Mouse (Mus musculus) heart, embryonic 10.5 days (tissue): ENCODE data around the gene Rec114. TPM values are rescaled to one million over a fixed set of nuclear protein-coding genes. Genes with fewer than 3 reads are reported as not detected.

ENCODE experiments used
- DNase-seq: peaks from one replicate; pipeline ENCODE4 v3.0.0-alpha.2; 2017; ENCODE audit warnings: low spot score
- H3K27ac ChIP-seq: fragments of 300-500 bp; sonication (generic); 2 replicates; pipeline ENCODE4 v1.5.1; 2016; ENCODE audit warnings: mild to moderate bottlenecking
- H3K27me3 ChIP-seq: fragments of 300-500 bp; sonication (generic); 2 replicates; pipeline ENCODE4 v1.6.1; 2016; ENCODE audit warnings: mild to moderate bottlenecking; ENCODE audit not compliant: poor library complexity, insufficient read depth, severe bottlenecking
- H3K36me3 ChIP-seq: fragments of 300-500 bp; sonication (generic); 2 replicates; pipeline ENCODE4 v1.6.1; 2016; ENCODE audit warnings: mild to moderate bottlenecking, moderate library complexity
- H3K4me1 ChIP-seq: fragments of 300-500 bp; sonication (generic); 2 replicates; pipeline ENCODE4 v1.6.1; 2016; ENCODE audit warnings: mild to moderate bottlenecking
- H3K4me3 ChIP-seq: fragments of 300-500 bp; sonication (generic); 2 replicates; pipeline ENCODE4 v1.5.1; 2016; ENCODE audit warnings: mild to moderate bottlenecking, moderate library complexity
- H3K9me3 ChIP-seq: fragments of 300-500 bp; sonication (generic); 2 replicates; pipeline ENCODE4 v1.6.1; 2016; ENCODE audit warnings: mild to moderate bottlenecking, moderate library complexity
- whole genome bisulfite sequencing: fragments of 180-500 bp; shearing (Covaris S2); methylation state at CpG from one replicate; pipeline ENCODE4 v1.1.7; 2016; 5-methylcytosine and 5-hydroxymethylcytosine counted together
- polyA plus RNA-seq: library from polyadenylated mRNA; unstranded; fragments of >200 nt; fragmentation: Nextera tagmentation; extraction: Ambion mirVana; gene quantifications from 2 replicates; pipeline ENCODE4 v1.2.1, GENCODE M21; 2016

Rec114 gene
- polyA plus RNA-seq, 1 experiment from 2014 or later = 11.6 TPM

DNA sequence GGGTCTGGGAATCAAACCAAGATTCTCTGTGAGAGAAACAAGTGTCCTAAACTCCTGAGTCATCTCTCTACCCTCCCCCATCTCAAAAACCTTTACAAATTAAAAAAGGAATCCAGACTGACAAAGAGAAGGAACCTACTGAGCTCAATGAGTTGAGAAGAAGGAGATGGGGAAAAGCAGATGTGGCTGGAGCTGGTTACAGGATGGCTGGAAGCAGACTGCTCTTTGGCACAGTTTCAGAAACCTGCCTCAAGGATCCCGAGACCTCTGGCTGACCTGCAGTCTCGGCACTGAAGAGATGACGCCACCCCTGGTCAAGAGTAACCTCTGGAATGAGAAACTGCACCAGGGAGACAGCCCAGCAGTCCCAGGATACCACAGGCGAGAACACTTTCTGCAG, 71.3 kb downstream of the Rec114 start:
- WGBS = 30% methylated on average over 4 of the region's 4 CpGs

DNA sequence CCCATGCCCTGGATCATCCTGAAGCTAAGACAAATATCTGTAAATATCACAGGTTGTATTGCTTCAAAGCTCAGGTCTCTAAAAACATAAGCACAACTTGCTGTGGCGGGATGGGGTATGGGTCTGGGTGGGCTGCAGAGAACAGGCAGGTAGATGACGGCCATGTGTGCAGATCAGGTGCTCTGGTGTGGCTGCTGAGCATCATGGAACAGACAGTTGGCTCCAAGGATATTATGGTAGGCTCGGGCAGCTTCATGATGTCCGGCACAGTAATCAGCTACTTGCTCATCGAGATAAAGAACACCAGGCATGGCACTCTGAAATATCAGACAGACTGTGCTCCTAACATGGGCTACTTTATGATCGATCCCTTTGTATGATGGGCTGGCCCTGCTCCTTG, 73.9 kb downstream of the Rec114 start:
- H3K4me3 ChIP-seq = no peak overlapping the region
- peaks cover 9% of the 10 kb centered on the region for H3K36me3 ChIP-seq
- H3K27me3 ChIP-seq = no peaks in the 10 kb centered on the region
- WGBS = 86% methylated on average over 6 of the region's 6 CpGs
- no peak for DNase-seq
- no peaks in the 10 kb centered on the region for H3K9me3 ChIP-seq
- H3K4me1 ChIP-seq = peaks cover 24% of the 10 kb centered on the region
- no peak overlapping the region for H3K27ac ChIP-seq

More for the DNA sequence above, 71.3 kb downstream of the Rec114 start:
- no peaks in the 10 kb centered on the region for H3K27me3 ChIP-seq
- peaks cover 32% of the 10 kb centered on the region for H3K4me1 ChIP-seq
- DNase-seq = no peak
- no peak overlapping the region for H3K27ac ChIP-seq
- no peak overlapping the region for H3K4me3 ChIP-seq
- no peaks in the 10 kb centered on the region for H3K36me3 ChIP-seq
- H3K9me3 ChIP-seq = no peaks in the 10 kb centered on the region

DNA sequence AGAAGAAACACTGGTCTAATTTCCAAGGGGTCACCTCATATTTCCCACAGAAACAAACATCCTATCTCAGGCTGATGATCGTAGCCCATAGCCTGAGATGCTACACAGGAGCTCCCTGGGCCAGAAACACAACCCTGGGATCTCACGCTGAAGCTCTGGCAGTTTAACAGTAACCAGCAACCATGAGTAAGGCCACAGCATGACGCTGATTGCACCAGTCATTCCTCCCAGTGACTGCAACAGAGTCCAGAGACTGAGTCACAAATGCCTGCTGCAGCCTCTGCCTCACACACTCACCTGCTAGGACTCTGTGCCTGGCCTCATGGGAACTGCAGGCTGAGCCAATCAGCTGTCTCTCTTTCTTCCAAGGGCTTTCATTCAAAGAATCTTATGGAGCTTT, 74.7 kb downstream of the Rec114 start:
- H3K36me3 ChIP-seq = peaks cover 14% of the 10 kb centered on the region
- peak overlapping the region; percentile 42; the same call in 1 of the 2 replicates for H3K27ac ChIP-seq
- no peak for DNase-seq
- no peak overlapping the region for H3K4me3 ChIP-seq
- no peaks in the 10 kb centered on the region for H3K9me3 ChIP-seq
- peaks cover 22% of the 10 kb centered on the region for H3K4me1 ChIP-seq
- 56% methylated on average over 3 of the region's 3 CpGs for WGBS
- no peaks in the 10 kb centered on the region for H3K27me3 ChIP-seq

- H3K4me3 ChIP-seq = no peak overlapping the region
- peaks cover 20% of the 10 kb centered on the region for H3K36me3 ChIP-seq
- H3K4me1 ChIP-seq = peaks cover 22% of the 10 kb centered on the region
- H3K27ac ChIP-seq = peak overlapping the region; percentile 67
- H3K9me3 ChIP-seq = no peaks in the 10 kb centered on the region
- DNase-seq = no peak
- no peaks in the 10 kb centered on the region for H3K27me3 ChIP-seq
- 84% methylated on average over 3 of the region's 3 CpGs for WGBS
Measured at GRCm38 (mm10) chr9:58668171-58668570, 75.6 kb downstream of the Rec114 start.

GRCm38 (mm10) chr9:58667244-58667643, 76.5 kb downstream of the Rec114 start:
- Histone ChIP-seq H3K4me3 (no peak overlapping the region), H3K27ac (no peak overlapping the region), H3K4me1 (peaks cover 14% of the 10 kb centered on the region), H3K27me3 (no peaks in the 10 kb centered on the region), H3K9me3 (no peaks in the 10 kb centered on the region), H3K36me3 (peaks cover 30% of the 10 kb centered on the region)
- 74% methylated on average over 9 of the region's 9 CpGs for WGBS
- no peak for DNase-seq

DNA sequence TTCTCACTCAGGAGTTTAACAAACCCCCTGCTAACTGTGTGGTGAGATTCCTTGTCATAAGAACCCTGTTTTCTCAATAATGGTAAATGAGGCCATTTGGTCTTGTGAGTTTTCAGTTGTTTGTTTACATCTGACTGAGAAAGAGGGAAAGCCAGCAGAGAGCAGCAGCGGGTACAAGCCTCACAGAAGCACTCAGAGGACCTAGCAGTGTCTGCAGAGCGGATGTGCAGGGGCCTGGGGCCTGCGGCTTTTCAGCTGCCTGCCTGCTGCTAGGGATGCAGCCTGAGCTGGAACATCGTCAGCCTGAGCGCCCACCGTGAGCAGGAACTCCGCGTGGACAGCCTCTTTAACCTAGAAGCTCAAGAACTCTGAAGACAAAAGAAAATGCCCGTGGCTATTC, 77.6 kb downstream of the Rec114 start:
- Histone ChIP-seq H3K4me3 (no peak overlapping the region), H3K4me1 (peaks cover 14% of the 10 kb centered on the region), H3K36me3 (peaks cover 37% of the 10 kb centered on the region), H3K9me3 (no peaks in the 10 kb centered on the region), H3K27ac (peak overlapping the region; percentile 52; the same call in 1 of the 2 replicates), H3K27me3 (no peaks in the 10 kb centered on the region)
- DNase-seq = no peak
- WGBS = 46% methylated on average over 9 of the region's 9 CpGs

- Histone ChIP-seq H3K4me1 (peaks cover 14% of the 10 kb centered on the region), H3K4me3 (no peak overlapping the region), H3K27ac (no peak overlapping the region), H3K9me3 (no peaks in the 10 kb centered on the region), H3K36me3 (peaks cover 37% of the 10 kb centered on the region), H3K27me3 (no peaks in the 10 kb centered on the region)
- DNase-seq = no peak
- 81% methylated on average over 9 of the region's 9 CpGs for WGBS
Measured at GRCm38 (mm10) chr9:58665492-58665891, 78.3 kb downstream of the Rec114 start.

DNA sequence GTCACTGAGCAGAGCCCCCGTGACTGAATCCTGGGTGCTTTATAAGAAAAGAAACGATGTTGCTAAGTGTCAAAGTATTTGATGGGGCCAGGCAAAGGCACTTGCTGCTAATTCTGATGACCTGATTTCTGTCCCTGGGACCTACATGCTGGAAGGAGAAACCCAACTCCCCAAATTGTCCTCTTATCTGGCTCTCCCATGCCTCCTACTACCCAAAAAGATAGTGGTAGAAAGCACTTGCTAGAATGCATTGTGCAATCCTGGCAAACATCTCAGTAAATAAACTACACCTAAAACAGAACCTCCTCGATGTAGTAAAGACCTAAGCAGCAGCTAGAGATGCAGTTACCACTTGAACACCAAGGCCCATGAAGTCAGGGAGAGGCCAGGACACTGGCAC, 81.0 kb downstream of the Rec114 start:
- H3K4me1 ChIP-seq = peaks cover 25% of the 10 kb centered on the region
- peak overlapping the region; percentile 49; the same call in 1 of the 2 replicates for H3K27ac ChIP-seq
- 74% methylated on average over 3 of the region's 3 CpGs for WGBS
- DNase-seq = no peak
- no peak overlapping the region for H3K4me3 ChIP-seq
- no peaks in the 10 kb centered on the region for H3K27me3 ChIP-seq
- H3K9me3 ChIP-seq = no peaks in the 10 kb centered on the region
- peaks cover 53% of the 10 kb centered on the region for H3K36me3 ChIP-seq

GRCm38 (mm10) chr9:58662007-58662406, 81.8 kb downstream of the Rec114 start:
- Histone ChIP-seq H3K27me3 (no peaks in the 10 kb centered on the region), H3K9me3 (no peaks in the 10 kb centered on the region), H3K36me3 (peaks cover 54% of the 10 kb centered on the region), H3K4me1 (peaks cover 27% of the 10 kb centered on the region), H3K27ac (no peak overlapping the region), H3K4me3 (no peak overlapping the region)
- WGBS = 90% methylated on average over 4 of the region's 4 CpGs
- DNase-seq = no peak

DNA sequence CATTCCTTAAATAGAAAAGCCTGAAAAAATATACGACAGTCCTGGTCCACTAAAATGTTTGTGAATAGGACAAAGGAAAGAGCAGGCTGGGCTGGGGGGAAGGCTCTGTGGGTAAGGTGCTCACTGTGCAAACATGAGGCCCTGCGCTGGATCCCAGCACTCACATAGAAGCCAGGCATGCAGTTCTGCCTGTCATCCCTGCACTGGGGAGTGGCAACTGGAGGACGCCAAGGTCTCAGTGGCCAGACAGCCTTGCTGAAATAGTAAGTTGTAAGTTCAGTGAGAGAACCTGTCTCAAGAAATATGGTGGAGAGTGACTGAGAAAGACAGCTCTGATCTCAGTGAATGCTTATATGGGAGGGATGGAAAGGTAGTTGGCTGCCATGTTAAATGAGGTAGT, 83.1 kb downstream of the Rec114 start:
- no peak for DNase-seq
- Histone ChIP-seq H3K27ac (peak overlapping the region; percentile 59; the same call in 1 of the 2 replicates), H3K27me3 (no peaks in the 10 kb centered on the region), H3K4me1 (peaks cover 29% of the 10 kb centered on the region), H3K9me3 (no peaks in the 10 kb centered on the region), H3K36me3 (peaks cover 57% of the 10 kb centered on the region), H3K4me3 (no peak overlapping the region)
- WGBS = 89% methylated on average over 3 of the region's 3 CpGs

GRCm38 (mm10) chr9:58659989-58660388, 83.8 kb downstream of the Rec114 start:
- 69% methylated on average over 9 of the region's 9 CpGs for WGBS
- Histone ChIP-seq H3K27me3 (no peaks in the 10 kb centered on the region), H3K36me3 (peaks cover 52% of the 10 kb centered on the region), H3K27ac (peak overlapping the region; percentile 85), H3K4me1 (peaks cover 29% of the 10 kb centered on the region), H3K4me3 (no peak overlapping the region), H3K9me3 (no peaks in the 10 kb centered on the region)
- peak; percentile 90 for DNase-seq

DNA sequence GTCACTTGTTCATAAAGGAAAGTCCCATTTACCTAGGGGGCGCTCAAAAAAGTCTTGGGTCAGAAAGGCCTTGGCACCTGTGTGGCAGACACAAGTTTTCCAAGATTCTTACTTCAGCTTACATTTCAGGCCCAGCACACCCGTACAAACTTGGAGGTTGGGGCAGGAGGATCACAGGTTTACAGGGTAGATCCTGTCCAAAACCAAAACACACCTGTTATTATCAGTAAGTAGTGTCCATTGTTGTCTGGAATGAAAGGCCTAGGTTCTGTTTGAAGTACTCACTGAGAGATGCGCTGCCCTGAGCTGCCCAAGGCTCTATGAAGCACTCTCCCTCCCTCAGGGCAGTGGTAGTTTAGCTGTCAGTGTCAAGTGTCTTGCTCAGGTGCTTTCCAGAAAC, 84.4 kb downstream of the Rec114 start:
- Histone ChIP-seq H3K36me3 (peaks cover 49% of the 10 kb centered on the region), H3K4me1 (peaks cover 29% of the 10 kb centered on the region), H3K4me3 (no peak overlapping the region), H3K9me3 (no peaks in the 10 kb centered on the region), H3K27me3 (no peaks in the 10 kb centered on the region), H3K27ac (peak overlapping the region; percentile 85)
- WGBS = 81% methylated on average over 3 of the region's 3 CpGs
- DNase-seq = no peak

- Histone ChIP-seq H3K27ac (peak overlapping the region; percentile 85; the same call in 1 of the 2 replicates), H3K9me3 (no peaks in the 10 kb centered on the region), H3K4me3 (no peak overlapping the region), H3K4me1 (peaks cover 29% of the 10 kb centered on the region), H3K27me3 (no peaks in the 10 kb centered on the region), H3K36me3 (peaks cover 43% of the 10 kb centered on the region)
- no peak for DNase-seq
- WGBS = 75% methylated on average over 4 of the region's 4 CpGs
Measured at GRCm38 (mm10) chr9:58658596-58659309, 85.0 kb downstream of the Rec114 start.
